Mouse (Mus musculus): ENCODE results near the gene Dhodh. TPM values are rescaled to one million over a fixed set of nuclear protein-coding genes. Genes with fewer than 3 reads are reported as not detected.

Dhodh gene
- polyA plus RNA-seq, 1 experiment from 2014 or later, result 34.4 TPM

- Histone ChIP-seq H3K4me1 (replicated peaks; ENCODE audit: control insufficient read depth, insufficient read depth, low read length) (no peaks in the 10 kb centered on the region), H3K36me3 (ENCODE audit: control insufficient read depth, insufficient read depth, low read length) (no peaks in the 10 kb centered on the region), H3K4me2 (replicated peaks; ENCODE audit: low read depth, low read length) (no peak overlapping the region), H3K9ac (ENCODE audit: low read depth, low read length) (no peak overlapping the region), H3K9me3 (ENCODE audit: control insufficient read depth, low read length) (no peaks in the 10 kb centered on the region), H3K27ac (ENCODE audit: low read depth, low read length) (no peak overlapping the region), H3K27me3 (ENCODE audit: control insufficient read depth, insufficient read depth, low read length) (no peaks in the 10 kb centered on the region), H3K4me3 (ENCODE audit: low read depth, low read length) (no peak overlapping the region)
- peak; percentile 39 for DNase-seq (ENCODE audit: low spot score)
- ATAC-seq (ENCODE audit: low FRiP score), result no peak
- WGBS, result 83% methylated on average over 6 of the region's 6 CpGs
Observed at GRCm38 (mm10) chr8:109593117-109593788, 15.2 kb downstream of the Dhodh start.

- no peaks in the 10 kb centered on the region for H3K4me1 ChIP-seq (replicated peaks; ENCODE audit: control insufficient read depth, insufficient read depth, low read length)
- no peak overlapping the region for H3K9ac ChIP-seq (ENCODE audit: low read depth, low read length)
- no peaks in the 10 kb centered on the region for H3K9me3 ChIP-seq (ENCODE audit: control insufficient read depth, low read length)
- DNase-seq (ENCODE audit: low spot score), result no peak
- no peak overlapping the region for H3K27ac ChIP-seq (ENCODE audit: low read depth, low read length)
- no peak overlapping the region for H3K4me3 ChIP-seq (ENCODE audit: low read depth, low read length)
- no peaks in the 10 kb centered on the region for H3K27me3 ChIP-seq (ENCODE audit: control insufficient read depth, insufficient read depth, low read length)
- ATAC-seq (ENCODE audit: low FRiP score), result no peak
- H3K36me3 ChIP-seq (ENCODE audit: control insufficient read depth, insufficient read depth, low read length), result no peaks in the 10 kb centered on the region
- no peak overlapping the region for H3K4me2 ChIP-seq (replicated peaks; ENCODE audit: low read depth, low read length)
- 92% methylated on average over 5 of the region's 5 CpGs for WGBS
Observed at GRCm38 (mm10) chr8:109592164-109592563, 16.3 kb downstream of the Dhodh start.

- Histone ChIP-seq H3K4me3 (ENCODE audit: low read depth, low read length) (no peak overlapping the region), H3K4me2 (replicated peaks; ENCODE audit: low read depth, low read length) (no peak overlapping the region), H3K9me3 (ENCODE audit: control insufficient read depth, low read length) (no peaks in the 10 kb centered on the region), H3K4me1 (replicated peaks; ENCODE audit: control insufficient read depth, insufficient read depth, low read length) (no peaks in the 10 kb centered on the region), H3K27ac (ENCODE audit: low read depth, low read length) (no peak overlapping the region), H3K27me3 (ENCODE audit: control insufficient read depth, insufficient read depth, low read length) (no peaks in the 10 kb centered on the region), H3K36me3 (ENCODE audit: control insufficient read depth, insufficient read depth, low read length) (no peaks in the 10 kb centered on the region), H3K9ac (ENCODE audit: low read depth, low read length) (no peak overlapping the region)
- 81% methylated on average over 3 of the region's 3 CpGs for WGBS
- DNase-seq (ENCODE audit: low spot score), result no peak
- ATAC-seq (ENCODE audit: low FRiP score), result no peak
Observed at GRCm38 (mm10) chr8:109591367-109591766, 17.1 kb downstream of the Dhodh start.

- Histone ChIP-seq H3K9ac (ENCODE audit: low read depth, low read length) (no peak overlapping the region), H3K9me3 (ENCODE audit: control insufficient read depth, low read length) (no peaks in the 10 kb centered on the region), H3K27ac (ENCODE audit: low read depth, low read length) (no peak overlapping the region), H3K27me3 (ENCODE audit: control insufficient read depth, insufficient read depth, low read length) (no peaks in the 10 kb centered on the region), H3K4me2 (replicated peaks; ENCODE audit: low read depth, low read length) (no peak overlapping the region), H3K36me3 (ENCODE audit: control insufficient read depth, insufficient read depth, low read length) (no peaks in the 10 kb centered on the region), H3K4me1 (replicated peaks; ENCODE audit: control insufficient read depth, insufficient read depth, low read length) (no peaks in the 10 kb centered on the region), H3K4me3 (ENCODE audit: low read depth, low read length) (no peak overlapping the region)
- ATAC-seq (ENCODE audit: low FRiP score), result no peak
- no peak for DNase-seq (ENCODE audit: low spot score)
- 84% methylated on average over 9 of the region's 9 CpGs for WGBS
Observed at GRCm38 (mm10) chr8:109590901-109591300, 17.6 kb downstream of the Dhodh start.

- H3K27me3 ChIP-seq (ENCODE audit: control insufficient read depth, insufficient read depth, low read length), result no peaks in the 10 kb centered on the region
- H3K36me3 ChIP-seq (ENCODE audit: control insufficient read depth, insufficient read depth, low read length), result no peaks in the 10 kb centered on the region
- H3K9me3 ChIP-seq (ENCODE audit: control insufficient read depth, low read length), result no peaks in the 10 kb centered on the region
- no peaks in the 10 kb centered on the region for H3K4me1 ChIP-seq (replicated peaks; ENCODE audit: control insufficient read depth, insufficient read depth, low read length)
- no peak overlapping the region for H3K4me3 ChIP-seq (ENCODE audit: low read depth, low read length)
- no peak for DNase-seq (ENCODE audit: low spot score)
- H3K9ac ChIP-seq (ENCODE audit: low read depth, low read length), result no peak overlapping the region
- no peak for ATAC-seq (ENCODE audit: low FRiP score)
- 67% methylated on average over 7 of the region's 7 CpGs for WGBS
- H3K27ac ChIP-seq (ENCODE audit: low read depth, low read length), result no peak overlapping the region
- H3K4me2 ChIP-seq (replicated peaks; ENCODE audit: low read depth, low read length), result no peak overlapping the region
Observed at GRCm38 (mm10) chr8:109586972-109587504, 21.4 kb downstream of the Dhodh start.

- ATAC-seq (ENCODE audit: low FRiP score) (no peak), DNase-seq (ENCODE audit: low spot score) (no peak)
- no peak overlapping the region for H3K4me2 ChIP-seq (replicated peaks; ENCODE audit: low read depth, low read length)
- H3K9ac ChIP-seq (ENCODE audit: low read depth, low read length), result no peak overlapping the region
- H3K4me3 ChIP-seq (ENCODE audit: low read depth, low read length), result no peak overlapping the region
- H3K27ac ChIP-seq (ENCODE audit: low read depth, low read length), result no peak overlapping the region
- no peaks in the 10 kb centered on the region for H3K4me1 ChIP-seq (replicated peaks; ENCODE audit: control insufficient read depth, insufficient read depth, low read length)
- H3K27me3 ChIP-seq (ENCODE audit: control insufficient read depth, insufficient read depth, low read length), result no peaks in the 10 kb centered on the region
- H3K9me3 ChIP-seq (ENCODE audit: control insufficient read depth, low read length), result no peaks in the 10 kb centered on the region
- H3K36me3 ChIP-seq (ENCODE audit: control insufficient read depth, insufficient read depth, low read length), result no peaks in the 10 kb centered on the region
Observed at GRCm38 (mm10) chr8:109585652-109586051, 22.8 kb downstream of the Dhodh start.

- no peak overlapping the region for H3K9ac ChIP-seq (ENCODE audit: low read depth, low read length)
- H3K4me1 ChIP-seq (replicated peaks; ENCODE audit: control insufficient read depth, insufficient read depth, low read length), result no peaks in the 10 kb centered on the region
- DNase-seq (ENCODE audit: low spot score) (no peak), ATAC-seq (ENCODE audit: low FRiP score) (no peak)
- no peaks in the 10 kb centered on the region for H3K9me3 ChIP-seq (ENCODE audit: control insufficient read depth, low read length)
- WGBS, result 90% methylated on average over 3 of the region's 3 CpGs
- no peaks in the 10 kb centered on the region for H3K36me3 ChIP-seq (ENCODE audit: control insufficient read depth, insufficient read depth, low read length)
- H3K4me2 ChIP-seq (replicated peaks; ENCODE audit: low read depth, low read length), result no peak overlapping the region
- H3K4me3 ChIP-seq (ENCODE audit: low read depth, low read length), result no peak overlapping the region
- H3K27ac ChIP-seq (ENCODE audit: low read depth, low read length), result no peak overlapping the region
- H3K27me3 ChIP-seq (ENCODE audit: control insufficient read depth, insufficient read depth, low read length), result no peaks in the 10 kb centered on the region
Observed at GRCm38 (mm10) chr8:109584830-109585229, 23.6 kb downstream of the Dhodh start.

GRCm38 (mm10) chr8:109584293-109584692, 24.2 kb downstream of the Dhodh start:
- Histone ChIP-seq H3K4me3 (ENCODE audit: low read depth, low read length) (no peak overlapping the region), H3K4me1 (replicated peaks; ENCODE audit: control insufficient read depth, insufficient read depth, low read length) (no peaks in the 10 kb centered on the region), H3K36me3 (ENCODE audit: control insufficient read depth, insufficient read depth, low read length) (no peaks in the 10 kb centered on the region), H3K9ac (ENCODE audit: low read depth, low read length) (no peak overlapping the region), H3K4me2 (replicated peaks; ENCODE audit: low read depth, low read length) (no peak overlapping the region), H3K27ac (ENCODE audit: low read depth, low read length) (no peak overlapping the region), H3K27me3 (ENCODE audit: control insufficient read depth, insufficient read depth, low read length) (no peaks in the 10 kb centered on the region), H3K9me3 (ENCODE audit: control insufficient read depth, low read length) (no peaks in the 10 kb centered on the region)
- WGBS, result 85% methylated on average over 4 of the region's 4 CpGs
- ATAC-seq (ENCODE audit: low FRiP score), result no peak
- no peak for DNase-seq (ENCODE audit: low spot score)

GRCm38 (mm10) chr8:109578900-109579301, 29.6 kb downstream of the Dhodh start, which contains the start of gene Hp:
TSS of gene Hp (minus strand) at chr8:109579172.
- no peaks in the 10 kb centered on the region for H3K9me3 ChIP-seq (ENCODE audit: control insufficient read depth, low read length)
- no peak within 1 kb of the TSS for H3K9ac ChIP-seq (ENCODE audit: low read depth, low read length)
- H3K27me3 ChIP-seq (ENCODE audit: control insufficient read depth, insufficient read depth, low read length), result no peaks in the 10 kb centered on the region
- H3K4me2 ChIP-seq (replicated peaks; ENCODE audit: low read depth, low read length), result no peak within 1 kb of the TSS
- no peaks in the 10 kb centered on the region for H3K36me3 ChIP-seq (ENCODE audit: control insufficient read depth, insufficient read depth, low read length)
- ATAC-seq (ENCODE audit: low FRiP score) (no peak), DNase-seq (ENCODE audit: low spot score) (no peak)
- no peak within 1 kb of the TSS for H3K27ac ChIP-seq (ENCODE audit: low read depth, low read length)
- H3K4me1 ChIP-seq (replicated peaks; ENCODE audit: control insufficient read depth, insufficient read depth, low read length), result no peaks in the 10 kb centered on the region
- H3K4me3 ChIP-seq (ENCODE audit: low read depth, low read length), result no peak within 1 kb of the TSS
- WGBS, result 76% methylated on average over 8 of the region's 8 CpGs

Measured in hindbrain, embryonic 11.5 days (tissue).